Mouse (Mus musculus): Measurements from ENCODE around the gene Lrrc51. TPM values are rescaled to one million over a fixed set of nuclear protein-coding genes. Genes with fewer than 3 reads are reported as not detected.

The Lrrc51 gene
- polyA plus RNA-seq, 1 experiment = 8.8 TPM

DNA sequence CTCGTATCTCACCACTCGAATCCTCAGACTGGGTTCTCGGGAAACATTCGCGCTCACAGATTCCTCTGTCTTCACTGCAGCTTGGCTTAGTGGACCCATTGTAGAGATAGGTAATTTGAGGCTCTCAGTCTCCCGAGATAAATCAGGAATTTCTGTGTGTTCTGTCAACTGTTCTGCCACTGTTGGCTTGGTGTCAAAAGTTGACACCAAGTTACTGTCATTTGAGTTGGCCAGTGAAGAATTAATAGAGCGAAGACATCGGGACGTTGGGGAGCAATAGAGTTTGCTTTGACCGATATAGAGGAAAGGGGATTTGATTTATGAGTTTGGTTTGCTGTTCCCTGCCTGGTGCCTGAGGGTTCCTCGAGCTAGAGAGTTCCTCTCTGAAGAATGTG, 27.4 kb downstream of the Lrrc51 start, which contains the start of gene Tomt:
TSS of gene Tomt (minus strand) at position 73 of the 395 bp plus-strand sequence.
- Histone ChIP-seq H3K4me3 (peak within 1 kb of the TSS; percentile 93), H3K36me3 (ENCODE audit: control insufficient read depth, insufficient read depth) (no peaks in the 10 kb centered on the region), H3ac (ENCODE audit: control insufficient read depth, insufficient read length) (peak within 1 kb of the TSS; percentile 38), H3K27me3 (ENCODE audit: control insufficient read depth, insufficient read depth, insufficient read length) (no peaks in the 10 kb centered on the region), H3K4me2 (ENCODE audit: low read depth) (peak within 1 kb of the TSS; percentile 97), H3K79me2 (ENCODE audit: control insufficient read depth, insufficient read depth) (peaks cover 27% of the 10 kb centered on the region)
- TF ChIP-seq MAX (IDR thresholded peaks at IDR 0.05; ENCODE audit: low read depth) (no peak), TCF3 (IDR thresholded peaks at IDR 0.05; ENCODE audit: insufficient read length, low read depth) (no peak), MYOD1 (IDR thresholded peaks at IDR 0.05; ENCODE audit: control insufficient read depth in 1 of 3, insufficient read length in 2 of 3, low read depth in 2 of 3) (no peak), SRF (IDR thresholded peaks at IDR 0.05; ENCODE audit: control insufficient read depth, insufficient read length, low read depth) (no peak), POLR2AphosphoS2 (IDR thresholded peaks at IDR 0.05; ENCODE audit: insufficient read length, low read depth) (no peak), REST (IDR thresholded peaks at IDR 0.05; ENCODE audit: insufficient read depth, insufficient read length) (no peak), CEBPB (IDR thresholded peaks at IDR 0.05; ENCODE audit: insufficient read depth, poor library complexity, severe bottlenecking) (no peak), E2F4 (IDR thresholded peaks at IDR 0.05; ENCODE audit: insufficient read depth) (no peak), TCF12 (IDR thresholded peaks at IDR 0.05; ENCODE audit: insufficient read depth, poor library complexity, severe bottlenecking) (no peak), USF1 (IDR thresholded peaks at IDR 0.05; ENCODE audit: low read depth) (no peak), MYOG (IDR thresholded peaks at IDR 0.05; ENCODE audit: control insufficient read depth in 1 of 3, insufficient read depth in 1 of 3, insufficient read length in 2 of 3, low read depth in 2 of 3) (no peak), POLR2A (IDR thresholded peaks at IDR 0.05; ENCODE audit: insufficient read length, low read depth) (no peak)

DNA sequence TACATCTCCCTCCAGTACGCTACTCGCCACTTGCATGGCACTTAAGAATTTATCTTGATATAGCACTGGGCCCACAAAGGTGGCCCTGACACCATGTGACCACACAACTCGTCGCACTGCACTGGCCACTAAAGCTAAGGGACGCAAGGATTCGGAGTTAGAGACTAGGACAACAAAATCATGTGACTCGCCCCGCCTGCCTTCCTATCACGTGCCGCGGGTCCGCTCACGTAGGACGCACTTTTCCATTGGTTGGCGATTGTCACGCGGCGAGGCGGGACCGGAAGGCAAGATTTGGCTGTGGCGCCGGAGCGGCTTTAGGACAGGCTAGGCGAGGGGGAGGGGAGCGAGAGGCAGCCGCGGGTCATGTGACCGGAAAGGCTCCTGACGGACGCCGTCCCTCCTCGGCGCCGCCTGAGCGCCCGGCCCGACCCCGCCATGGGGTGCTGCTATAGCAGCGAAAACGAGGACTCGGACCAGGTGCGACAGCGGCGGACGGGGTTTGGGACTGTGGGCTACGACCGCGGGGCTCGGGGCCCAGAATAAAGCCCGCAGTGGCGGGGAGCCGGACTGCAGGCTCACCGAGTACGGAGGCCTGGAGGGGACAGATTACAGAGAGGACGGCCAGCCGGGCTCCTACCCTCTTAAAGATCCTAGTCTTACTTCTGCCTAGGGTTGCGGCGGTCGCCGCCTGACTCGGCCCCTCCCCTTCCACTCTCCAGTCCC, 28.0 kb downstream of the Lrrc51 start, which contains the start of gene Lamtor1:
TSS of gene Lamtor1 (plus strand) at position 344 of the 726 bp plus-strand sequence.
- Histone ChIP-seq H3K36me3 (ENCODE audit: control insufficient read depth, insufficient read depth) (no peaks in the 10 kb centered on the region), H3K4me3 (peak within 1 kb of the TSS; percentile 93), H3K79me2 (ENCODE audit: control insufficient read depth, insufficient read depth) (peaks cover 27% of the 10 kb centered on the region), H3K4me2 (ENCODE audit: low read depth) (peak within 1 kb of the TSS; percentile 97), H3K27me3 (ENCODE audit: control insufficient read depth, insufficient read depth, insufficient read length) (no peaks in the 10 kb centered on the region), H3ac (ENCODE audit: control insufficient read depth, insufficient read length) (peak within 1 kb of the TSS; percentile 38)
- peak; percentile 83 for TF ChIP-seq POLR2A (IDR thresholded peaks at IDR 0.05; ENCODE audit: insufficient read length, low read depth)
- peak; percentile 100 for TF ChIP-seq USF1 (IDR thresholded peaks at IDR 0.05; ENCODE audit: low read depth)
- TF ChIP-seq POLR2AphosphoS2 (IDR thresholded peaks at IDR 0.05; ENCODE audit: insufficient read length, low read depth) = peak; percentile 91
- peak; percentile 95 for TF ChIP-seq SRF (IDR thresholded peaks at IDR 0.05; ENCODE audit: control insufficient read depth, insufficient read length, low read depth)
- no peak for TF ChIP-seq MAX (IDR thresholded peaks at IDR 0.05; ENCODE audit: low read depth)
- TF ChIP-seq TCF3 (IDR thresholded peaks at IDR 0.05; ENCODE audit: insufficient read length, low read depth) = no peak
- peak in 1 of 3 experiments; percentile 3 for TF ChIP-seq MYOG (IDR thresholded peaks at IDR 0.05; ENCODE audit: control insufficient read depth in 1 of 3, insufficient read depth in 1 of 3, insufficient read length in 2 of 3, low read depth in 2 of 3)
- TF ChIP-seq MYOD1 (IDR thresholded peaks at IDR 0.05; ENCODE audit: control insufficient read depth in 1 of 3, insufficient read length in 2 of 3, low read depth in 2 of 3) = no peak
- TF ChIP-seq CEBPB (IDR thresholded peaks at IDR 0.05; ENCODE audit: insufficient read depth, poor library complexity, severe bottlenecking) = no peak
- no peak for TF ChIP-seq REST (IDR thresholded peaks at IDR 0.05; ENCODE audit: insufficient read depth, insufficient read length)
- no peak for TF ChIP-seq E2F4 (IDR thresholded peaks at IDR 0.05; ENCODE audit: insufficient read depth)
- TF ChIP-seq TCF12 (IDR thresholded peaks at IDR 0.05; ENCODE audit: insufficient read depth, poor library complexity, severe bottlenecking) = no peak

DNA sequence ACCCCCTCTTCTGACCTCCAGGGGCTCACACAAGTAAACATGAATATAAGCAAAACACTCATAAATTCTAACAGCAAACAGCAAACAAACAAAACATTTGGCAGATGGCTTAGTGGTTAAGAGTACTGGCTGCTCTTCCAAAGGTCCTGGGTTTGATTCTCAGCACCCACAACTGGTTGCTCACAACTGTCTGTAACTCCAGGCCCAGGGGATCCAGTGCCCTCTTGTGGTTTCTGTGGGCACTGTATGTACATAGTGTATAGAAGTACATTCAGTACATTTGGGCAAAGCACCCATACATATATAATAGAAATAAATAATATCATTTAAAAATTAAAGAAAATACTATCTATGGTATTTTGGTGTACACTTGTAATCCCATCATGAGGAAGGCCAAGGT, 30.8 kb downstream of the Lrrc51 start:
- H3K4me2 ChIP-seq (ENCODE audit: low read depth) = no peak overlapping the region
- no peaks in the 10 kb centered on the region for H3K27me3 ChIP-seq (ENCODE audit: control insufficient read depth, insufficient read depth, insufficient read length)
- H3K4me3 ChIP-seq = no peak overlapping the region
- no peak overlapping the region for H3ac ChIP-seq (ENCODE audit: control insufficient read depth, insufficient read length)
- peaks cover 20% of the 10 kb centered on the region for H3K79me2 ChIP-seq (ENCODE audit: control insufficient read depth, insufficient read depth)
- H3K36me3 ChIP-seq (ENCODE audit: control insufficient read depth, insufficient read depth) = no peaks in the 10 kb centered on the region
- no peak for TF ChIP-seq REST (IDR thresholded peaks at IDR 0.05; ENCODE audit: insufficient read depth, insufficient read length)
- no peak for TF ChIP-seq SRF (IDR thresholded peaks at IDR 0.05; ENCODE audit: control insufficient read depth, insufficient read length, low read depth)
- no peak for TF ChIP-seq MYOD1 (IDR thresholded peaks at IDR 0.05; ENCODE audit: control insufficient read depth in 1 of 3, insufficient read length in 2 of 3, low read depth in 2 of 3)
- TF ChIP-seq TCF12 (IDR thresholded peaks at IDR 0.05; ENCODE audit: insufficient read depth, poor library complexity, severe bottlenecking) = no peak
- TF ChIP-seq MYOG (IDR thresholded peaks at IDR 0.05; ENCODE audit: control insufficient read depth in 1 of 3, insufficient read depth in 1 of 3, insufficient read length in 2 of 3, low read depth in 2 of 3) = no peak
- TF ChIP-seq POLR2A (IDR thresholded peaks at IDR 0.05; ENCODE audit: insufficient read length, low read depth) = no peak
- no peak for TF ChIP-seq POLR2AphosphoS2 (IDR thresholded peaks at IDR 0.05; ENCODE audit: insufficient read length, low read depth)
- TF ChIP-seq CEBPB (IDR thresholded peaks at IDR 0.05; ENCODE audit: insufficient read depth, poor library complexity, severe bottlenecking) = no peak
- TF ChIP-seq TCF3 (IDR thresholded peaks at IDR 0.05; ENCODE audit: insufficient read length, low read depth) = no peak
- TF ChIP-seq USF1 (IDR thresholded peaks at IDR 0.05; ENCODE audit: low read depth) = no peak
- TF ChIP-seq E2F4 (IDR thresholded peaks at IDR 0.05; ENCODE audit: insufficient read depth) = no peak
- TF ChIP-seq MAX (IDR thresholded peaks at IDR 0.05; ENCODE audit: low read depth) = no peak

DNA sequence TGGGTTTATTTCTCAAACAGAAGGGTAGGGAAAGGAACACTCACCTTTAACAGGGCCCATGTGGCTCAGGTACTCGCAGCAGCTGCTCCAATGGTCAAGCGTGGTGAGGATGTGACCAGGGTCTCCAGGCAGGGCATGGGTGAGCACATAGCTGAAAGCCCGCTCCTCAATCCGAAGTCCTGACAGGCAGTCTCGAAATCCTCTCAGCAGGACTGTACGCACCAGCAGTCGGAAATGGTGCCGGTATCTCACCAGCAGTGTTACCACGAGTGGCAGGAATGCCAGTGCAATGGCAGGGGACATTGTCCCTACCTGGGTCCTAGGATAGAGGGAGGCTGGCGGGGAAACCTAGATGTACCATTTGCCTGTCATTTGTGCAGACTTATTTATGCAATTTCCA, 31.7 kb downstream of the Lrrc51 start:
- Histone ChIP-seq H3K36me3 (ENCODE audit: control insufficient read depth, insufficient read depth) (no peaks in the 10 kb centered on the region), H3K4me3 (no peak overlapping the region), H3K27me3 (ENCODE audit: control insufficient read depth, insufficient read depth, insufficient read length) (no peaks in the 10 kb centered on the region), H3K79me2 (ENCODE audit: control insufficient read depth, insufficient read depth) (peaks cover 11% of the 10 kb centered on the region), H3K4me2 (ENCODE audit: low read depth) (no peak overlapping the region), H3ac (ENCODE audit: control insufficient read depth, insufficient read length) (no peak overlapping the region)
- TF ChIP-seq POLR2AphosphoS2 (IDR thresholded peaks at IDR 0.05; ENCODE audit: insufficient read length, low read depth) = no peak
- TF ChIP-seq TCF3 (IDR thresholded peaks at IDR 0.05; ENCODE audit: insufficient read length, low read depth) = no peak
- TF ChIP-seq MAX (IDR thresholded peaks at IDR 0.05; ENCODE audit: low read depth) = no peak
- TF ChIP-seq MYOG (IDR thresholded peaks at IDR 0.05; ENCODE audit: control insufficient read depth in 1 of 3, insufficient read depth in 1 of 3, insufficient read length in 2 of 3, low read depth in 2 of 3) = no peak
- no peak for TF ChIP-seq POLR2A (IDR thresholded peaks at IDR 0.05; ENCODE audit: insufficient read length, low read depth)
- TF ChIP-seq MYOD1 (IDR thresholded peaks at IDR 0.05; ENCODE audit: control insufficient read depth in 1 of 3, insufficient read length in 2 of 3, low read depth in 2 of 3) = no peak

Data from myocyte (in vitro differentiated cells).